Mouse (Mus musculus): ENCODE measurements around the gene Tmem274.

- no peak for TF ChIP-seq CTCF (IDR thresholded peaks at IDR 0.05; ENCODE audit: low read depth, low read length)
- TF ChIP-seq POLR2A (IDR thresholded peaks at IDR 0.05; ENCODE audit: extremely low read depth, insufficient read depth, low read length), result no peak
Measured at GRCm38 (mm10) chr4:149491151-149491550, 14.0 kb downstream of the Tmem274 start.
